Mouse (Mus musculus) C2C12 (cell line): ENCODE data around the gene Nqo1. TPM values are rescaled to one million over a fixed set of nuclear protein-coding genes. Genes with fewer than 3 reads are reported as not detected.

ENCODE experiments used
- H3K27me3 ChIP-seq: one replicate; pipeline ENCODE4 v1.6.1; 2011; ENCODE audit not compliant: control insufficient read depth, insufficient read depth, insufficient read length
- H3K36me3 ChIP-seq: one replicate; pipeline ENCODE4 v1.6.1; 2011; ENCODE audit not compliant: control insufficient read depth, insufficient read depth
- H3K4me3 ChIP-seq: one replicate; pipeline ENCODE4 v1.5.1; 2011; ENCODE audit warnings: mild to moderate bottlenecking, control low read depth; ENCODE audit not compliant: poor library complexity, insufficient read depth, severe bottlenecking
- H3K79me2 ChIP-seq: one replicate; pipeline ENCODE4 v1.6.1; 2011; ENCODE audit not compliant: control insufficient read depth, insufficient read depth
- H3K79me3 ChIP-seq: one replicate; pipeline ENCODE4 v1.6.1; 2011; ENCODE audit warnings: low read depth, control low read depth
- H3ac ChIP-seq: one replicate; pipeline ENCODE3; 2011; ENCODE audit warnings: low read depth; ENCODE audit not compliant: control insufficient read depth, insufficient read length
- CEBPB ChIP-seq: IDR thresholded peaks from one replicate; pipeline ENCODE4 v1.6.1; 2011; ENCODE audit warnings: low read depth, mild to moderate bottlenecking, control low read depth, moderate library complexity
- CTCF ChIP-seq: IDR thresholded peaks from one replicate; pipeline ENCODE4 v1.5.1; 2011; ENCODE audit not compliant: control insufficient read depth, insufficient read depth, insufficient read length
- FOSL1 ChIP-seq: IDR thresholded peaks from one replicate; pipeline ENCODE4 v1.8.0; 2011; ENCODE audit warnings: mild to moderate bottlenecking, low read length; ENCODE audit not compliant: poor library complexity, insufficient read depth, severe bottlenecking
- MAX ChIP-seq: IDR thresholded peaks from one replicate; pipeline ENCODE4 v1.6.1; 2011; ENCODE audit warnings: mild to moderate bottlenecking, control low read depth
- MYOD1 ChIP-seq: IDR thresholded peaks from one replicate; pipeline ENCODE4 v1.6.1; 2011; ENCODE audit warnings: low read depth; ENCODE audit not compliant: control insufficient read depth, insufficient read length
- MYOG ChIP-seq: IDR thresholded peaks from one replicate; pipeline ENCODE4 v1.6.1; 2011; ENCODE audit not compliant: control insufficient read depth, insufficient read length; ENCODE audit errors: extremely low read depth
- USF1 ChIP-seq: IDR thresholded peaks from one replicate; pipeline ENCODE4 v1.6.1; 2011; ENCODE audit warnings: low read depth, mild to moderate bottlenecking, control low read depth, moderate library complexity
- polyA plus RNA-seq: library from polyadenylated mRNA; unstranded; fragments of >200 nt; fragmentation: generic; extraction: Trizol; gene quantifications from one replicate; pipeline ENCODE4 v1.2.1, GENCODE M21; 2012; ENCODE audit warnings: missing spikeins

Nqo1 gene
- polyA plus RNA-seq, 1 experiment, result 142 TPM

DNA sequence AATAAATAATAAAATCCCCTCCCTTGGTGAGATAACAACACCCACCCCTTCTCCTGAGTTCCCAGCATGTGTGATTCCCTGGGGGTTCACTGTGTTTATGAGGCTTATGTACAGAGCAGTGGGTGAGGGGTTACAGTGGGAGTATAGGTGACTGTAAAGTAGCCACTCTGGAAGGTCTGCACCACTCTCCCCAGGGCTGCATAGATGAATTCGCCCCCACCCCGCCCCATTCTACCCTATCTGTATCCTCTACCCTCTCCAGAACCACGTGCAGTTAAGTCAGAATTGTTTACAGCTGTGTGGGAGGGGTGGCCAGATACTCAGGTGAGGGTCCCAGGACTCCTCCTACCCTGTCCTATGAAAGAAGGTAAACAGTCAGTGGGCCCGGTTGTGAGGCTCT, 20.1 kb downstream of the Nqo1 start:
- Histone ChIP-seq H3K79me2 (no peaks in the 10 kb centered on the region), H3K36me3 (peaks cover 41% of the 10 kb centered on the region), H3ac (no peak overlapping the region), H3K79me3 (no peaks in the 10 kb centered on the region), H3K27me3 (no peaks in the 10 kb centered on the region), H3K4me3 (no peak overlapping the region)
- TF ChIP-seq FOSL1, result no peak
- no peak for TF ChIP-seq USF1
- TF ChIP-seq MYOG, result no peak
- TF ChIP-seq MYOD1, result no peak
- TF ChIP-seq MAX, result no peak
- TF ChIP-seq CEBPB, result no peak
- TF ChIP-seq CTCF, result no peak

DNA sequence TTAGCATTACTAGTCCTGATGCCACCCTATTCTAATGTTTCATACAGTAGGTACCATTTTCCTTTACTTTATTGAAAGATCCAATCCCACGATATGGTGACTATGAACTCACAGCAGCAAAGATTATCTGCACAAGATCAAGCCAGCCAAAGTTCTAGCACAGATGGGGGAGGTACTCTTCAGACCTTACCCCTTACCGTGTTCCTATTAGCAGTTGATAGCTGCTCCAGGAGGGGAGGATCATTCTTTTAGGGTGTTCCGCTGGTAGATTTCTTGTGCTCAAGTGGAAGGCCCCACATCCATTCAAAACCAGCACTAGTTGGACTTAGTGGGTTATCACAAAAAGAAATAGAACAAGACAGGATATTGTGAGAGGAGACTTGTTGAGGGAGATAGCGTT, 21.3 kb downstream of the Nqo1 start:
- no peaks in the 10 kb centered on the region for H3K27me3 ChIP-seq
- H3K79me3 ChIP-seq, result no peaks in the 10 kb centered on the region
- H3K36me3 ChIP-seq, result peaks cover 39% of the 10 kb centered on the region
- no peaks in the 10 kb centered on the region for H3K79me2 ChIP-seq
- H3ac ChIP-seq, result no peak overlapping the region
- TF ChIP-seq MAX (no peak), FOSL1 (no peak), CTCF (no peak), MYOG (no peak), USF1 (no peak), MYOD1 (no peak), CEBPB (no peak)
- H3K4me3 ChIP-seq, result no peak overlapping the region

GRCm38 (mm10) chr8:107380734-107381133, 22.3 kb downstream of the Nqo1 start:
- Histone ChIP-seq H3K4me3 (no peak overlapping the region), H3K79me2 (no peaks in the 10 kb centered on the region), H3K27me3 (no peaks in the 10 kb centered on the region), H3ac (no peak overlapping the region), H3K36me3 (peaks cover 47% of the 10 kb centered on the region), H3K79me3 (no peaks in the 10 kb centered on the region)
- TF ChIP-seq CTCF (no peak), MAX (no peak), MYOD1 (no peak)

DNA sequence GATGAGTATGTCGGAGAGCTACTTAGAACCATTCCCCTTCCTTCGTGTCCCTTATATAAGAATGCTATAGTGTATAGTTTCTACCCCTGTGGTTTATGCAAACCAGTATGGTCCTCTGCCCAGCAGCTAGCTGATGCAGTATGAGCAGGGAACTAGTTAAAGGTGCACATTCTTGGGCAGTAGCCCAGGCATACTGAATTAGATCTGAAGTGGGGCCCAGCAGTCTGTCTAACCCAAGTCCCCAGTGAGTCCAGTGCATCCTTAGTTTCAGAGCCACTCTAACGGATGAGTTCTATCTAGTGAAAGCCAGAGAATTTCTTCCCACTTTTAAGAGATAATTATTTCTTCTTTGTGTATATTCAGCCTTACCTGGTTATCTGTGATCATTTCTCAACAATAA, 25.7 kb downstream of the Nqo1 start:
- no peaks in the 10 kb centered on the region for H3K79me3 ChIP-seq
- H3ac ChIP-seq, result no peak overlapping the region
- H3K79me2 ChIP-seq, result no peaks in the 10 kb centered on the region
- H3K36me3 ChIP-seq, result peaks cover 75% of the 10 kb centered on the region
- no peaks in the 10 kb centered on the region for H3K27me3 ChIP-seq
- TF ChIP-seq FOSL1 (no peak), MYOD1 (no peak), CEBPB (no peak), MYOG (no peak), CTCF (no peak), USF1 (no peak), MAX (no peak)
- H3K4me3 ChIP-seq, result no peak overlapping the region

DNA sequence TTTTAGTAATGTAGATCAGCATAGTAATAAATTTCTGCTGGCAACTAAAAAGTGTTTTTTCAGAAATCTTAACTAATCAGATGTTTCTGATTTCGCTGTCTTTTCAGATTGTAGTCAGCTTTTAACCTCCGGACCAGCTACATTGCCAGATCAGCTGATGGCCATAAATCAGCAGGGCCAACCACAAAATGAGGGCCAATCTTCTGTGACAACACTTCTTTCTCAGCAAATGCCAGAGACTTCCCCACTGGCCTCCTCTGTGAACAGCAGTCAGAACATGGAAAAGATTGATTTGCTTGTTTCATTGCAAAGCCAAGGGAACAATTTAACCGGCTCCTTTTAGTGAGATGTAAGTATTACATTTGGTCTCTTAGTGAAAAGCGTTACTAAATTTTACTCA, 32.7 kb downstream of the Nqo1 start:
- H3K36me3 ChIP-seq, result peaks cover 98% of the 10 kb centered on the region

More for the DNA sequence above, 32.7 kb downstream of the Nqo1 start:
- Histone ChIP-seq H3ac (no peak overlapping the region), H3K79me2 (no peaks in the 10 kb centered on the region), H3K79me3 (no peaks in the 10 kb centered on the region), H3K4me3 (no peak overlapping the region), H3K27me3 (no peaks in the 10 kb centered on the region)
- TF ChIP-seq CEBPB (no peak), MYOD1 (no peak), FOSL1 (no peak), MYOG (no peak), USF1 (no peak), CTCF (no peak), MAX (no peak)

Other genes starting within 250 kb of the Nqo1 start
- gene Nfat5, start 109.7 kb downstream of the Nqo1 start, polyA plus RNA-seq, result 13.6 TPM
- gene Nob1, start 21.8 kb upstream of the Nqo1 start, polyA plus RNA-seq, result 94.5 TPM
- gene Wwp2, start 33.2 kb upstream of the Nqo1 start, polyA plus RNA-seq, result 78.8 TPM
- gene Psmd7, start 185.3 kb upstream of the Nqo1 start, polyA plus RNA-seq, result 226 TPM